Mouse (Mus musculus): ENCODE measurements around the gene Cby3.

GRCm38 (mm10) chr11:50365322-50365721 lies 11.1 kb downstream of the Cby3 start:
- no peak for TF ChIP-seq POLR2A (IDR thresholded peaks at IDR 0.05; ENCODE audit: insufficient read length, low read depth)
- TF ChIP-seq USF1 (IDR thresholded peaks at IDR 0.05; ENCODE audit: low read depth) = no peak
